Mouse (Mus musculus) MEL (cell line): ENCODE measurements around the gene Serinc2.

Experiments
- CTCF ChIP-seq, 3 experiments: IDR thresholded peaks in 2 of 3; conservative IDR thresholded peaks in 1 of 3; 2 replicates each; pipeline ENCODE4 v1.5.1; 2011 to 2012; ENCODE audit warnings: low read length in 3 of 3, low read depth in 2 of 3, mild to moderate bottlenecking in 2 of 3, improper control_type of control experiment in 1 of 3, inconsistent platforms in 1 of 3, mixed read lengths in 1 of 3, moderate library complexity in 1 of 3; ENCODE audit not compliant: control insufficient read depth in 1 of 3, insufficient read depth in 1 of 3, poor library complexity in 1 of 3, severe bottlenecking in 1 of 3
- ELF1 ChIP-seq: IDR thresholded peaks from 2 replicates; pipeline ENCODE4 v1.6.1; 2014; ENCODE audit warnings: low read depth, mild to moderate bottlenecking, inconsistent platforms, low read length, improper control_type of control experiment, moderate library complexity
- EP300 ChIP-seq, 2 experiments: IDR thresholded peaks; 2 replicates each; pipeline ENCODE4 v1.6.1; 2011; ENCODE audit warnings: improper control_type of control experiment in 2 of 2, low read length in 2 of 2, low read depth in 1 of 2, mild to moderate bottlenecking in 1 of 2
- MAFK ChIP-seq: IDR thresholded peaks from 2 replicates; pipeline ENCODE4 v1.6.1; 2011; ENCODE audit warnings: low read depth, mild to moderate bottlenecking, low read length, improper control_type of control experiment, borderline replicate concordance
- NELFE ChIP-seq: IDR thresholded peaks from 2 replicates; pipeline ENCODE4 v1.6.1; 2011; ENCODE audit warnings: low read depth, low read length, improper control_type of control experiment
- NRF1 ChIP-seq: IDR thresholded peaks from 2 replicates; pipeline ENCODE4 v1.6.1; 2014; ENCODE audit warnings: low read depth, mild to moderate bottlenecking, inconsistent platforms, low read length, improper control_type of control experiment, moderate library complexity; ENCODE audit not compliant: poor library complexity, insufficient read depth, severe bottlenecking
- POLR2A ChIP-seq, 2 experiments: IDR thresholded peaks; 2 replicates each; pipeline ENCODE4 v1.6.1; 2011 to 2012; ENCODE audit warnings: low read length in 2 of 2, mild to moderate bottlenecking in 2 of 2, control low read depth in 1 of 2, improper control_type of control experiment in 1 of 2, low read depth in 1 of 2, moderate library complexity in 1 of 2; ENCODE audit not compliant: control insufficient read depth in 1 of 2, insufficient read depth in 1 of 2, poor library complexity in 1 of 2
- POLR2AphosphoS2 ChIP-seq: IDR thresholded peaks from 2 replicates; pipeline ENCODE4 v1.6.1; 2011; ENCODE audit warnings: low read length, improper control_type of control experiment
- SMC3 ChIP-seq: IDR thresholded peaks from 2 replicates; pipeline ENCODE4 v1.6.1; 2011; ENCODE audit warnings: low read depth, low read length, improper control_type of control experiment
- TCF12 ChIP-seq: IDR thresholded peaks from 2 replicates; pipeline ENCODE4 v1.6.1; 2014; ENCODE audit warnings: low read depth, mild to moderate bottlenecking, inconsistent platforms, low read length, improper control_type of control experiment, moderate library complexity
- UBTF ChIP-seq: IDR thresholded peaks from 2 replicates; pipeline ENCODE4 v1.6.1; 2012; ENCODE audit warnings: low read depth, mild to moderate bottlenecking, inconsistent platforms, low read length, improper control_type of control experiment, moderate library complexity, borderline replicate concordance; ENCODE audit not compliant: insufficient read depth
- USF1 ChIP-seq: IDR thresholded peaks from 2 replicates; pipeline ENCODE4 v1.6.1; 2014; ENCODE audit warnings: low read depth, mild to moderate bottlenecking, inconsistent platforms, low read length, improper control_type of control experiment, moderate library complexity
- ZMIZ1 ChIP-seq: IDR thresholded peaks from 2 replicates; pipeline ENCODE4 v1.6.1; 2012; ENCODE audit warnings: low read depth, mild to moderate bottlenecking, inconsistent platforms, low read length, improper control_type of control experiment, moderate library complexity

GRCm38 (mm10) chr4:130275016-130275822, 3.8 kb downstream of the Serinc2 start:
- no peak for TF ChIP-seq EP300 (IDR thresholded peaks at IDR 0.05; ENCODE audit: low read depth in 1 of 2, low read length in 2 of 2)
- TF ChIP-seq CTCF (IDR thresholded peaks at IDR 0.05 in 2 of 3, conservative IDR thresholded peaks at IDR 0.05 in 1 of 3; ENCODE audit: control insufficient read depth in 1 of 3, insufficient read depth in 1 of 3, low read depth in 2 of 3, low read length in 3 of 3, poor library complexity in 1 of 3, severe bottlenecking in 1 of 3): no peak
- TF ChIP-seq USF1: no peak
- TF ChIP-seq NRF1: no peak
- no peak for TF ChIP-seq POLR2A (IDR thresholded peaks at IDR 0.05; ENCODE audit: control insufficient read depth in 1 of 2, insufficient read depth in 1 of 2, low read depth in 1 of 2, low read length in 2 of 2, poor library complexity in 1 of 2)
- TF ChIP-seq POLR2AphosphoS2: no peak
- no peak for TF ChIP-seq ELF1
- TF ChIP-seq NELFE: no peak
- no peak for TF ChIP-seq TCF12
- no peak for TF ChIP-seq SMC3
- no peak for TF ChIP-seq UBTF
- TF ChIP-seq ZMIZ1: no peak
- TF ChIP-seq MAFK: no peak
